Mouse (Mus musculus) midbrain, embryonic 10.5 days (tissue): ENCODE measurements at regions not wholly inside any gene's neighbourhood (a gene's known extent, or its start where the extent isn't known, plus 50 kb on each side); places are given as distances from the start of the nearest gene placed in this dataset.
"Not testable (repeated sequence)": the region's sequence is repeated elsewhere in the genome, so short reads cannot be mapped to it uniquely, and the experiment has no call there.

Source experiments
- DNase-seq: peaks from one replicate; pipeline ENCODE4 v3.0.0-alpha.2; 2017; ENCODE audit warnings: low spot score
- H3K27ac ChIP-seq: fragments of 300-500 bp; sonication (generic); replicated peaks from 2 replicates; pipeline ENCODE4 v1.5.1; 2016; ENCODE audit warnings: mild to moderate bottlenecking
- H3K27me3 ChIP-seq: fragments of 300-500 bp; sonication (generic); 2 replicates; pipeline ENCODE4 v1.6.1; 2016; ENCODE audit warnings: low read depth, mild to moderate bottlenecking; ENCODE audit not compliant: poor library complexity, severe bottlenecking
- H3K36me3 ChIP-seq: fragments of 300-500 bp; sonication (generic); 2 replicates; pipeline ENCODE4 v1.6.1; 2016; ENCODE audit warnings: mild to moderate bottlenecking, moderate library complexity
- H3K4me1 ChIP-seq: fragments of 300-500 bp; sonication (generic); 2 replicates; pipeline ENCODE4 v1.6.1; 2016
- H3K4me3 ChIP-seq: fragments of 300-500 bp; sonication (generic); 2 replicates; pipeline ENCODE4 v1.5.1; 2016; ENCODE audit warnings: mild to moderate bottlenecking, moderate library complexity
- H3K9me3 ChIP-seq: fragments of 300-500 bp; sonication (generic); replicated peaks from 2 replicates; pipeline ENCODE4 v1.6.1; 2016; ENCODE audit warnings: mild to moderate bottlenecking
- WGBS: fragments of 180-500 bp; shearing (Covaris S2); methylation state at CpG from one replicate; pipeline ENCODE4 v1.1.7; 2016; 5-methylcytosine and 5-hydroxymethylcytosine counted together

DNA sequence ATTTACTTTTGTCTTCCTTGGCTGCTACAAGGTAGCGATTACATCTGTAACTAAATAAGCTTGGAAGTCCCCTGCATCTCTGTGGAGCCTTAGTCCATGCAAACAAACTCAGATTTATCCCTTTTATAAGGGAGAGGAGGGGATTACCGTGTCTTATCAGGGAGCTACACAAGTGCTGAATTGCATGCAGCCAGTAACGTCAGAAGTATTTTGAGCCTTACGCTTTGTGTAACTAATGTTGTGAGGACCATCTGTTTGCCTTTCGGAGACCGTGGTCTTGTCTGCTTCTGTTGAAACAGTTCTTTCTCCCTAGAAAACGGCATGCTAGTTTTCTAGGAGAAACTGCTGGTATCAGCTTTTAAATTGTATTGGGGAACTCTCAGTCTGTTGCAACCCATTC, 58.0 kb upstream of the Dmrta1 start:
- H3K27me3 ChIP-seq, result no peaks in the 10 kb centered on the region
- DNase-seq, result no peak
- peaks cover 9% of the 10 kb centered on the region for H3K4me1 ChIP-seq
- 62% methylated on average over 7 of the region's 7 CpGs for WGBS
- H3K4me3 ChIP-seq, result no peak overlapping the region
- 0 out of 2 replicates have a peak overlapping the region, but pooled peaks have one; percentile 17 for H3K27ac ChIP-seq
- H3K36me3 ChIP-seq, result no peaks in the 10 kb centered on the region
- no peaks in the 10 kb centered on the region for H3K9me3 ChIP-seq

DNA sequence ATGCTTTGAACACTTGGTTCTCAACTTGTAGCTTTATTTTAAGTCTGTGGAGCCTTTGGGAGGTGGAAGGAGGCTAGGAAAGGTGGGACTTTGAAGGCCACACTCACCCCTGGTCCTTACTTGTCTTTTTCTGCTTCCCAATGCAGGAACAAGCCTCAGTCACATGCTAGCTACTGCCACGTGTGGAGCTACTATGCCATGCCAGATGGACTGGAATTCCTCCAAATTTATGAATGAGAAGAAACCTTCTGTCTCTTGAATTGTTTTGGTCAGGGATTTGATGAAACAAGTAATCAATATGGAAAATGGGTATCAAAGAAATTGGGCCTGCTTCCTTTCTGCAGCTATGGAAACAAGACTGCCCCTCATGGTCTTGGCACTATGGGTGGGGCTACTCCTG, 74.5 kb upstream of the Dmrta1 start:
- Histone ChIP-seq H3K36me3 (no peaks in the 10 kb centered on the region), H3K27me3 (no peaks in the 10 kb centered on the region), H3K27ac (no peak overlapping the region), H3K4me3 (no peak overlapping the region), H3K9me3 (no peaks in the 10 kb centered on the region), H3K4me1 (no peaks in the 10 kb centered on the region)
- DNase-seq, result no peak
- 49% methylated on average over 1 of the region's 1 CpGs for WGBS

DNA sequence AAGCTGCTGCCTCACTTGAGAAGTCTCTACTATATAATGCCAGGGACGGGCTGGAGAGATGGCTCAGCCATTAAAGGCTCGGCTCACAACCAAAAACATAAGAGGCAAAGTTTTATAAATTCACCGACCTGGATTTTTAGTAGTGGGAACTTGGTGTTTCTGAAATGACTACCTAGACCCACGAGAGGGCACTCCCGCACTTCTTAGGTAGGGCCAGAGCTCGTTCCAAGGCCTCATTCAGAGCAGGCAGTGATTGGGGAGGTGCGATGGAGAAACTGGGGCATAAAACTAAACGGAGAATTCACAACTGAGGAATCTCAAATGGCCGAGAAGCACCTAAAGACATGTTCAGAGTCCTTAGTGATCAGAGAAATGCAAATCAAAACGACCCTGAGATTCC, 103.7 kb upstream of the Dmrta1 start:
- Histone ChIP-seq H3K27ac (no peak overlapping the region), H3K4me3 (no peak overlapping the region), H3K36me3 (no peaks in the 10 kb centered on the region), H3K9me3 (no peaks in the 10 kb centered on the region), H3K4me1 (no peaks in the 10 kb centered on the region), H3K27me3 (no peaks in the 10 kb centered on the region)
- DNase-seq, result peak; percentile 52
- 29% methylated on average over 10 of the region's 10 CpGs for WGBS

DNA sequence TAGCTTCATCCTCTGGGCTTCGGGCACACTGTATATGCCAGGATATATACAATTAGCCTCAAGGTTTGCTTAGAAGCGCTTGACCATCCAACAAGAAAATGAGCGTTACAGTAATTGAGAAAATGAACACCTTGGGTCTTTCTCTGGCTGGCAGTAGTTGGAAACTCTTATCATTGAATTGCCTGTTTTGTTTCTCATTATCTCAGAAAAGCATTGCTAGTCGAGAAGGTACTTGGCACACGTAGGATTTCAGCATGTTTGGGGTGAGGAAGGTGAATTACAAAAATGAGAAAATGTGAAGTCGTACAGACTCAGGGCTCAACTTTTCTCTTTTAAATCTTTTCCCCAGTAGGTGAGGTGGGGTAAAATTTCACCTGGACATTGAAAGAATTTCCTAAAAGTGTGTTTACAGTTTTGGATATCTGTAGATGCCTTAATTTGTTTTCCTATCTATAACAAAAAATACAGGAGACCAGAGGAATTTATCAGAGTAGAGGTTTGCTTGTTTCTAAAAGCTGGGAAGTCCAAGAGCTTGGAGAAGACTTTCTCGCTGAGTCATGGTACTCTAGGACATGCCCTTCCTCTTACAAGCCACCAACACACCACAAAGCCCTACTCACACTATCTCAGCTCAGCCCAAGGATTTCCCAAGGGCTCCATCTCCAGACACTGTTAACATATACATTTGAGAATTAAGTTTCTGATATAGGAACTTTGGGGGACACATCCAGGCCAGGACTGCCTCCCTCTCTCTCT, 124.3 kb upstream of the Dmrta1 start:
- WGBS, result 90% methylated on average over 7 of the region's 7 CpGs
- Histone ChIP-seq H3K4me3 (no peak overlapping the region), H3K27me3 (no peaks in the 10 kb centered on the region), H3K36me3 (no peaks in the 10 kb centered on the region), H3K4me1 (no peaks in the 10 kb centered on the region), H3K27ac (no peak overlapping the region), H3K9me3 (no peaks in the 10 kb centered on the region)
- DNase-seq, result no peak

DNA sequence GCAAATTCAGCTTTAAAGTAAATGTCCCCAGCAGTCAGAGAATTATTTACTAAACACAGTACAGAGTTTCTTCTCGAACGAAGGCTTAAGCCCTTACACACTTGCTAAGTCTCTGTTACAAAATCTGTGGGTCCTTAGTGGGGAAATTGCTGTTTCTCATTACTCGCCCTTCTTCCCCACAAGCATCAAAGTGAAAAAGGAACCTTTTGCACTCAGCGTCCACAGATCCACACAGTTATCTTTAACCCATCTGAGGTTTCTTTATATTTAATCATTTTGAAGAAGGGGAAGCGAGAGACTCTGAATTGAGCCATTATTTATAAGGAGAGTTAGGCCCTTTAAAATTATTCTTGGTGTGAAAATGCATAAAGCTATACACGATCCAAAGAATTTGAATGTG, 126.7 kb upstream of the Dmrta1 start:
- DNase-seq, result no peak
- H3K4me1 ChIP-seq, result no peaks in the 10 kb centered on the region
- H3K27ac ChIP-seq, result no peak overlapping the region

DNA sequence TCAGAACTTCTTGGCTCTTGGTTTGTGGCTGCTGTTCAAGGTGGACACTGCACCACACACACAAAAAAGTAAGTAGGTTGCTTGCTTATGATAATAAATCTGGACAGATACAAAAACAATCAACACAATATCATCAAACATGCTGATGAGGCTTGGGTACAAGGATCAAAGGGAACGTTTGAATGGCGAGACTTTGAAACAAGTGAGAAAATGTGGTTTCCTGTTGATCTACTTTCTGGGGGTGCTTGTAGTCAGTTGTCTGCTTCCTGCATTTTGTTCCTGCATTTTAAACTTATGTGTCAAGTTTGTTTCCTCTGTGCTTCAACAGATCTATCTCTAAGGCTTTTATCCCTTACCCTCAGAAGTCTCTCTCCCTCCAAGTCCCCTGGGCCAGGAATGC, 128.7 kb upstream of the Dmrta1 start:
- Histone ChIP-seq H3K4me3 (no peak overlapping the region), H3K27me3 (no peaks in the 10 kb centered on the region), H3K36me3 (no peaks in the 10 kb centered on the region), H3K9me3 (no peaks in the 10 kb centered on the region), H3K4me1 (no peaks in the 10 kb centered on the region), H3K27ac (no peak overlapping the region)
- no peak for DNase-seq
- 86% methylated on average over 2 of the region's 2 CpGs for WGBS

More for the DNA sequence above, 126.7 kb upstream of the Dmrta1 start:
- no peak overlapping the region for H3K4me3 ChIP-seq
- no peaks in the 10 kb centered on the region for H3K27me3 ChIP-seq
- H3K36me3 ChIP-seq, result no peaks in the 10 kb centered on the region
- WGBS, result 81% methylated on average over 6 of the region's 6 CpGs
- H3K9me3 ChIP-seq, result no peaks in the 10 kb centered on the region

DNA sequence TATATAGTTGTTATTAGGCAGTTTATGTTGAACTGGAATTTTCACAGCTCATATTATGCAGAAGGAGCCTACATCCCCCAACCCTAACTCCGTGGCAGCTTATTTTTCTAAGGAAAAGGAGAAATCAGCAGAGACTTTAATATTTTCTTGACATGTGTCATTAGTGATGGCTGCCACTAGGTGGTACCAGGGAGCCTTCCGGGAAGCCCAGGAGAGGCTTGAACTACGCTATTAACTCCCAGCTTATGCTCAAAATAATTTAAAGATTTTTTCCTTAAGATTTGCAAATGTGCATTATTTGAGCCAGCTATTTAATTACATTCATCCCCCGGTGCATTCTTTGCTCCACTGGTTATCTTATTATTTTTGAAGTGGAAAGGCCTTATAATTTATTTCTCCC, 146.8 kb upstream of the Dmrta1 start:
- 11% methylated on average over 4 of the region's 4 CpGs for WGBS
- peaks cover 8% of the 10 kb centered on the region; the same call in 1 of the 2 replicates for H3K27me3 ChIP-seq
- no peaks in the 10 kb centered on the region for H3K4me1 ChIP-seq
- no peak overlapping the region for H3K27ac ChIP-seq
- no peak overlapping the region for H3K4me3 ChIP-seq
- H3K9me3 ChIP-seq, result no peaks in the 10 kb centered on the region
- H3K36me3 ChIP-seq, result no peaks in the 10 kb centered on the region
- DNase-seq, result peak; percentile 23

DNA sequence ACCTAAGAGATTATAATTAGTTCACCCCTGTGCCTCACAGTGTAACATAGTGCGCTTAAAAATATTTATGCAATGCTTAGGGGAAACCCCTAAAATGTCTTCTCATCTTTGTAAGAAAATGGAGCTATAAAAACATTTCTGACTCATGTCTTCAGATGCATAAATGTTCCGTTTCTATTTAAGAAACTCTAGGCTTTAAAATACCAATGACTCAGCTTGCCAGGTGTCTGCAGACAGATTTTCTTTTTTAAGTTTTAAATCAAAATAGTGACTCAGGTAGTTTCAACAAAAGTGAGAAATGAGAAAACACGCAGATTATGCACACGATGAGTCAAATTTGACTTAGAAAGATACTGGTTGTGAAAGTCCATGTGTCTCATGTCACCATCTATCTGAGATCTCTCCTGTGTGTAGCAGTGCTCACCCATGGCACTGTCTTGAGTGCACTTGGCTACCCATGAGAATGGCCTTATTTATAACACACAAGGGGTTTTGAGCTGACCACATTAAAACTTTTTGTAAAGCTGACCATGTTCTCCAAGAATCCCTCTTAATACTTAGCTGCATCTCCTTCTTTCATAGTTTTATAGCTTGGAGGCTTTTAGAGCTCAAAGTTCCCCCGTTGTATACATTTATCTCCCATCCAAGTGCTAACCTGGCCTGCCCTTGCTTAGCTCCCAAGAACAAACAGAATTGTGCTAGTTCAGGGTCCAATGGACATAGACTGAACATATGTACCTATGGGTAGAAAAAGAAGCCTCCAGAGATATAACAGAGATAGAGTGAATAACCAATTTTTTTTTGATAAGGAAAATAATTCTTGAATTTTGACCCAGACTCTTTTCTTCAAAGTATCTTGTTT, 149.0 kb upstream of the Dmrta1 start:
- peaks cover 22% of the 10 kb centered on the region for H3K27me3 ChIP-seq
- no peak for DNase-seq
- WGBS, result 88% methylated on average over 5 of the region's 5 CpGs
- no peak overlapping the region for H3K4me3 ChIP-seq
- H3K27ac ChIP-seq, result no peak overlapping the region
- H3K9me3 ChIP-seq, result no peaks in the 10 kb centered on the region
- H3K36me3 ChIP-seq, result no peaks in the 10 kb centered on the region
- H3K4me1 ChIP-seq, result no peaks in the 10 kb centered on the region

DNA sequence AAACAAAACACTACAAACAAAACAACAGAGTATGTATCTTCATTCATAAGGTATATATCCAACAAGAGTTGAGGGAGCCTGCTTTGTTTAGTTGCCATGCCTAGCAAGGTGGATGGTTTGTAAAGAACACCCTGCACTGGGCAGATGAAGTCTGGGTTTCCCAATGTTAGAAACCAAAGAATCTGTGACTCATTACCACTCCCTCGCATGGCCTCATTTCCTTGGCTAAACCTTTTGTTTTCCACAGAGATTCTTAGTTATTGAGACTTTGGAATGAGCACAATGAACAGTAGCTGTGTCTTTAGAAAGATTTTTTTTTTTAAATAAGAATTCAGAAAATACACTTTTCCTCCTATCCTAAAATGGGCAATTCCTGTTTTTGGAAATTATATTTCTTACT, 151.3 kb upstream of the Dmrta1 start:
- no peak overlapping the region for H3K4me3 ChIP-seq
- WGBS, result 76% methylated on average over 1 of the region's 1 CpGs
- H3K27me3 ChIP-seq, result peaks cover 39% of the 10 kb centered on the region
- H3K9me3 ChIP-seq, result no peaks in the 10 kb centered on the region
- no peaks in the 10 kb centered on the region for H3K36me3 ChIP-seq
- H3K27ac ChIP-seq, result no peak overlapping the region
- DNase-seq, result no peak
- peaks cover 7% of the 10 kb centered on the region; the same call in 1 of the 2 replicates for H3K4me1 ChIP-seq

DNA sequence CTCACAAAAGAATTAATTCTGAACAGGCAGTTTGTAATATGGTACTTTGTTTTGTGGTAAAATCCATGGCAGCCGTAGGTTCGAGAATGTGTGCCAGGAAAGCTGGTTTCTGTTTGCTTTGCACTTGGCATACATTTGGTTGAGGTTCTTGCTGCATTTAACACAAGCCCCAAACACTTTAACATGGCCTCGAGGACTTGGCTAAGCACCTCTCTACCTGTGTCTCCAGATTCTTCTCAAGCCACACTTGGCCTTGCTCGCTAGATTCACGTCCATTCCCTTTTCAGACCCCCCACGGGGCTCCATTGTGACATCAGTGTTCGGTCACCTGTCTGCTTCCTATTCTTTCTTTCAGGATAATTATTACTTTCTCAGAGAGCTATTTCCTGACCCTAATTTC, 151.9 kb upstream of the Dmrta1 start:
- Histone ChIP-seq H3K4me3 (no peak overlapping the region), H3K36me3 (no peaks in the 10 kb centered on the region), H3K27me3 (peaks cover 45% of the 10 kb centered on the region), H3K9me3 (no peaks in the 10 kb centered on the region), H3K27ac (no peak overlapping the region), H3K4me1 (peaks cover 7% of the 10 kb centered on the region; the same call in 1 of the 2 replicates)
- 78% methylated on average over 7 of the region's 7 CpGs for WGBS
- DNase-seq, result no peak

DNA sequence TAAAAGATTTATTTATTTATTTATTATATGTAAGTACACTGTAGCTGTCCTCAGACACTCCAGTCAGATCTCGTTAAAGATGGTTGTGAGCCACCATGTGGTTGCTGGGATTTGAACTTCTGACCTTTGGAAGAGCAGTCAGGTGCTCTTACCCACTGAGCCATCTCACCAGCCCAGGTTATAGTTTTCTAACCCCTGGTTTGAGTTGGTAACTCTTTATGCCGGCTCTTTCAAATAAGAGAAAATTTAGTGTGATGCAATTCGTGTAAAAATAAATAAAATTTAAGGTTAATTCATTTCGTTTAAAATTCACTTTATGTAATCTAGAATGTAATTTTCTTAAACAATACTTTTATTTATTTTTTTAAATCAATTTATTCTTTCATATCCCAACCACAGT, 153.7 kb upstream of the Dmrta1 start:
- DNase-seq, H3K9me3 ChIP-seq, H3K4me3 ChIP-seq, H3K4me1 ChIP-seq, H3K36me3 ChIP-seq, H3K27ac ChIP-seq: not testable (repeated sequence)
- WGBS, result 59% methylated on average over 4 of the region's 4 CpGs
- peaks cover 49% of the 10 kb centered on the region for H3K27me3 ChIP-seq

DNA sequence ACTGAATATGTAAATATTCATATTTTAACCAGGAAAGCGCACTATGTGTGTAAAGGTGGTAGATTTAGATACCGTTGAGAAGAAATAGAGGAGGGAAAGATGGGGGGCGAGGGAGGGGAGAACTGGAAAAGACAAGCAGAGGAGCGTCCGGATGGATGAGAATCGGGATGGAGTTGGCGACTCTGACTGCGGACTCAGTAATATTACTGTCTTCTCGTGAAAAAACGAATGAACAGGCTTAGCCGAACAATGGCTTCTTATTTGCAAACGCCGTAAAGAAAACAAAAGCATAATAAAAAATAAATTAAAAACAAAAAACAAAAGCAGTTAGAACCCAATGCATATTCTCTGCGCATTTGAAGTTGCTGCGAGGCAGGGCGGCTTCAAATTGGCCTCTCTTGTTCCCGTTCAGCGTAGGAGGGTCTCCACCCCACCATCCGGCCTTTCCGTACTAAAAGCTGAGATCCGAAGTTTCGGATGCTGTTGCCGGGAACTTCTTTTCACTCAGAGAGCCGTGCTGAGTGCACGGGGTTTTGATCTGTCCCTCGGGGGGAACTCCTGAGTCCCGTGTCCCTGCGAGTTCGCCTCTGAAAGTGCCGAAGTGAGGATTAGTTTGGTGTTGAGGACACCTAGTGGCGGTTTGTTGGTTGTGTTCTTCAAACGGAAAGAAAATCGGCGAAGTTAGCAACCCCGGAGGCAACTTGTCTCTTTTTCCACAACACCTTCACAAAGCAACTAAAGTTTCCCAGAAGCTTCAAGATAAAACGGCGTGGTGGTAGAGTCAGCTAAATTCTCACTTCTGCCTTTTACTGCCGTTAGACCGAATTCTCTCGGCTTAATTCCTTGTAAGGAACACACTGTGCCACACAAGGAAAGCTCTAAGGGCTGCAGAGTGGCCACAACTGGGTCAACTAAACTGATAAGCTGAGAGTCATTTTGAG, 154.7 kb upstream of the Dmrta1 start:
- Histone ChIP-seq H3K9me3 (no peaks in the 10 kb centered on the region), H3K4me3 (peak overlapping the region; percentile 57), H3K36me3 (no peaks in the 10 kb centered on the region), H3K4me1 (peaks cover 7% of the 10 kb centered on the region; the same call in 1 of the 2 replicates), H3K27me3 (peaks cover 48% of the 10 kb centered on the region), H3K27ac (no peak overlapping the region)
- DNase-seq, result peak; percentile 81
- 1% methylated on average over 40 of the region's 40 CpGs for WGBS
